Mouse (Mus musculus): ENCODE measurements around the gene Glyatl3. TPM values are rescaled to one million over a fixed set of nuclear protein-coding genes. Genes with fewer than 3 reads are reported as not detected.

Gene Glyatl3
- polyA plus RNA-seq, 1 experiment from 2014 or later: not detected

Other genes with a start within 250 kb of the Glyatl3 start
- not detected in 2 replicates for gene Esp1, start 187.2 kb downstream of the Glyatl3 start, polyA plus RNA-seq (2015; fragmentation: Nextera tagmentation; extraction: Ambion mirVana)
- gene Crisp2, start 107.3 kb downstream of the Glyatl3 start, polyA plus RNA-seq (2015; fragmentation: Nextera tagmentation; extraction: Ambion mirVana): not detected in 2 replicates
- gene Rhag, start 103.2 kb downstream of the Glyatl3 start, polyA plus RNA-seq (2015; fragmentation: Nextera tagmentation; extraction: Ambion mirVana): 4.4 and 7.7 TPM in 2 replicates
- gene 9130008F23Rik, start 33.8 kb downstream of the Glyatl3 start, polyA plus RNA-seq (2015; fragmentation: Nextera tagmentation; extraction: Ambion mirVana): 2.0 and 2.3 TPM in 2 replicates
- gene Mut, start 20.3 kb upstream of the Glyatl3 start, polyA plus RNA-seq (2015; fragmentation: Nextera tagmentation; extraction: Ambion mirVana): 31.0 and 33.8 TPM in 2 replicates
- gene Cenpq, start 20.7 kb upstream of the Glyatl3 start, polyA plus RNA-seq (2015; fragmentation: Nextera tagmentation; extraction: Ambion mirVana): 15.5 and 15.8 TPM in 2 replicates